Mouse (Mus musculus) midbrain, postnatal 0 days (tissue): Measurements from ENCODE around the gene Cyp4v3. TPM values are rescaled to one million over a fixed set of nuclear protein-coding genes. Genes with fewer than 3 reads are reported as not detected.

Experiments
- ATAC-seq: fragments of 200-750 bp; cut with Nextera tagmentation; 2 replicates; pipeline ENCODE4 v1.8.0; 2017; ENCODE audit warnings: moderate number of reproducible peaks, mild to moderate bottlenecking, moderate TSS enrichment, moderate library complexity; ENCODE audit not compliant: low FRiP score
- DNase-seq: peaks from one replicate; pipeline ENCODE4 v3.0.0-alpha.2; 2015; ENCODE audit warnings: low spot score
- H3K27ac ChIP-seq: fragments of 300-500 bp; sonication (generic); 2 replicates; pipeline ENCODE4 v1.5.1; 2014; ENCODE audit warnings: low read depth, mild to moderate bottlenecking, low read length, mixed read lengths
- H3K27me3 ChIP-seq: fragments of 300-500 bp; sonication (generic); 2 replicates; pipeline ENCODE4 v1.6.1; 2014; ENCODE audit warnings: low read length, control low read depth, mixed read lengths; ENCODE audit not compliant: insufficient read depth
- H3K36me3 ChIP-seq: fragments of 300-500 bp; sonication (generic); 2 replicates; pipeline ENCODE4 v1.6.1; 2014; ENCODE audit warnings: low read length, control low read depth, mixed read lengths; ENCODE audit not compliant: insufficient read depth
- H3K4me1 ChIP-seq: fragments of 300-500 bp; sonication (generic); 2 replicates; pipeline ENCODE4 v1.6.1; 2014; ENCODE audit warnings: mild to moderate bottlenecking, control low read depth, antibody characterized with exemption, low read length, mixed read lengths; ENCODE audit not compliant: insufficient read depth
- H3K4me2 ChIP-seq: fragments of 300-500 bp; sonication (generic); 2 replicates; pipeline ENCODE4 v1.6.1; 2014; ENCODE audit warnings: low read depth, mild to moderate bottlenecking, low read length, mixed read lengths; ENCODE audit not compliant: poor library complexity, severe bottlenecking
- H3K4me3 ChIP-seq: fragments of 300-500 bp; sonication (generic); 2 replicates; pipeline ENCODE4 v1.5.1; 2014; ENCODE audit warnings: low read depth, mild to moderate bottlenecking, low read length, moderate library complexity
- H3K9ac ChIP-seq: fragments of 300-500 bp; sonication (generic); replicated peaks from 2 replicates; pipeline ENCODE4 v1.6.1; 2014; ENCODE audit warnings: mild to moderate bottlenecking, low read length, moderate library complexity, mixed read lengths; ENCODE audit not compliant: poor library complexity, severe bottlenecking
- H3K9me3 ChIP-seq: fragments of 300-500 bp; sonication (generic); 2 replicates; pipeline ENCODE4 v1.6.1; 2016; ENCODE audit warnings: low read length, control low read depth
- CTCF ChIP-seq: IDR thresholded peaks from 2 replicates; pipeline ENCODE4 v1.5.1; 2016; ENCODE audit warnings: antibody characterized with exemption, mild to moderate bottlenecking
- WGBS: fragments of 180-500 bp; shearing (Covaris S2); extraction: QIAGEN DNeasy Blood & Tissue Kit; methylation state at CpG from one replicate; pipeline ENCODE4 v1.1.7; 2014; 5-methylcytosine and 5-hydroxymethylcytosine counted together
- polyA plus RNA-seq: library from polyadenylated mRNA; unstranded; fragments of >200 nt; fragmentation: Nextera tagmentation; extraction: Ambion mirVana; gene quantifications from 2 replicates; pipeline ENCODE4 v1.2.1, GENCODE M21; 2015
- total RNA-seq: library from RNA; depleted of rRNA; stranded (reverse); fragments of >200 nt; gene quantifications from 2 replicates; pipeline ENCODE4 v1.2.3, GENCODE M21; 2014; rRNA removed

The Cyp4v3 gene
- total and polyA plus RNA-seq, 2 experiments from 2014 or later = 2.4 to 2.7 TPM

DNA sequence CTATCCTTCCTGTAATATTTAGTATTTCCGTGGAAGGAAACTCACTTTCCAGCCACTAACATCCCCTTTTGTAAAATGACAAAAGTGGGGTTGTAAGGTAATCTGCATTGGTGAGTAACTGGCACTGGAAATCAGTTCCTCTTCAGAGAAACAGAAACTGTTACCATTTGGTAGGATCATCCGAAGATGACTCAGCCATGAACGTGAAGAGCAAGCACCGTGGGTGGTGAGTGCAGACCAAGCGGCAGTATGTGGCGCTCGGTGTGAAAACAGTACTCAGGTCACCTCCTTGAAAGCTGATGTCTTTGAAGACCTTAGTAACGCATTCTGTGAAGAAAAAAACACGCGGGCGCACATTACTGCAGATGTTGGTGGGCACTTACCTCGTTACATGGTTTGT lies 78.0 kb downstream of the Cyp4v3 start:
- H3K27me3 ChIP-seq = no peaks in the 10 kb centered on the region
- H3K4me1 ChIP-seq = no peaks in the 10 kb centered on the region
- WGBS = 90% methylated on average over 12 of the region's 12 CpGs
- TF ChIP-seq CTCF = no peak
- H3K9ac ChIP-seq = no peak overlapping the region
- H3K4me2 ChIP-seq = no peak overlapping the region
- H3K9me3 ChIP-seq = no peaks in the 10 kb centered on the region
- DNase-seq (no peak), ATAC-seq (no peak)
- no peak overlapping the region for H3K27ac ChIP-seq
- no peak overlapping the region for H3K4me3 ChIP-seq
- H3K36me3 ChIP-seq = no peaks in the 10 kb centered on the region

Other genes starting within 250 kb of the Cyp4v3 start
- not detected in 2 replicates for gene F11, start 71.2 kb downstream of the Cyp4v3 start, total RNA-seq
- gene F11, start 71.2 kb downstream of the Cyp4v3 start, polyA plus RNA-seq = not detected in 2 replicates
- gene Klkb1, start 38.4 kb downstream of the Cyp4v3 start, total RNA-seq = under 0.01 TPM in 1 of 2 replicates, not detected in the other
- gene Klkb1, start 38.4 kb downstream of the Cyp4v3 start, polyA plus RNA-seq = 0.02 and 0.04 TPM in 2 replicates
- gene Gm45753, start 24.8 kb downstream of the Cyp4v3 start, total RNA-seq = not detected in 2 replicates
- not detected in 2 replicates for gene Gm45753, start 24.8 kb downstream of the Cyp4v3 start, polyA plus RNA-seq
- 34.7 and 37.3 TPM in 2 replicates for gene Fam149a, start 49.1 kb upstream of the Cyp4v3 start, total RNA-seq
- gene Fam149a, start 49.1 kb upstream of the Cyp4v3 start, polyA plus RNA-seq = 18.4 and 19.7 TPM in 2 replicates
- gene Tlr3, start 77.9 kb upstream of the Cyp4v3 start, total RNA-seq = 1.2 and 2.5 TPM in 2 replicates
- gene Tlr3, start 77.9 kb upstream of the Cyp4v3 start, polyA plus RNA-seq = 0.96 and 1.7 TPM in 2 replicates
- 79.5 and 84.9 TPM in 2 replicates for gene Sorbs2, start 174.6 kb upstream of the Cyp4v3 start, total RNA-seq
- gene Sorbs2, start 174.6 kb upstream of the Cyp4v3 start, polyA plus RNA-seq = 27.7 and 36.1 TPM in 2 replicates